Mouse (Mus musculus) embryonic facial prominence, embryonic 13.5 days (tissue): Measurements from ENCODE around the gene Arfip2. TPM values are rescaled to one million over a fixed set of nuclear protein-coding genes. Genes with fewer than 3 reads are reported as not detected.

ENCODE experiments used
- ATAC-seq: fragments of 200-750 bp; cut with Nextera tagmentation; 2 replicates; pipeline ENCODE4 v1.8.0; 2017; ENCODE audit warnings: low read depth; ENCODE audit not compliant: insufficient number of reproducible peaks, insufficient read depth, low FRiP score, low TSS enrichment
- H3K27ac ChIP-seq: fragments of 300-500 bp; sonication (generic); 2 replicates; pipeline ENCODE4 v1.5.1; 2015; ENCODE audit warnings: moderate library complexity, mild to moderate bottlenecking, inconsistent platforms
- H3K27me3 ChIP-seq: fragments of 300-500 bp; sonication (generic); 2 replicates; pipeline ENCODE4 v1.6.1; 2015; ENCODE audit warnings: mild to moderate bottlenecking, inconsistent platforms
- H3K36me3 ChIP-seq: fragments of 300-500 bp; sonication (generic); 2 replicates; pipeline ENCODE4 v1.6.1; 2015; ENCODE audit warnings: mild to moderate bottlenecking, inconsistent platforms
- H3K4me1 ChIP-seq: fragments of 300-500 bp; sonication (generic); 2 replicates; pipeline ENCODE4 v1.6.1; 2015; ENCODE audit warnings: inconsistent platforms
- H3K4me2 ChIP-seq: fragments of 300-500 bp; sonication (generic); 2 replicates; pipeline ENCODE4 v1.6.1; 2015; ENCODE audit warnings: moderate library complexity, mild to moderate bottlenecking, inconsistent platforms
- H3K4me3 ChIP-seq: fragments of 300-500 bp; sonication (generic); 2 replicates; pipeline ENCODE4 v1.5.1; 2015; ENCODE audit warnings: mild to moderate bottlenecking, inconsistent platforms
- H3K9ac ChIP-seq: fragments of 300-500 bp; sonication (generic); 2 replicates; pipeline ENCODE4 v1.6.1; 2015; ENCODE audit warnings: mild to moderate bottlenecking, inconsistent platforms
- H3K9me3 ChIP-seq: fragments of 300-500 bp; sonication (generic); 2 replicates; pipeline ENCODE4 v1.6.1; 2016; ENCODE audit warnings: inconsistent platforms
- WGBS: fragments of 180-500 bp; shearing (Covaris S2); methylation state at CpG from one replicate; pipeline ENCODE4 v1.1.7; 2015; ENCODE audit warnings: mixed read lengths; 5-methylcytosine and 5-hydroxymethylcytosine counted together
- polyA plus RNA-seq: library from polyadenylated mRNA; unstranded; fragments of >200 nt; fragmentation: Nextera tagmentation; extraction: Ambion mirVana; gene quantifications from 2 replicates; pipeline ENCODE4 v1.2.1, GENCODE M21; 2015

The Arfip2 gene
- polyA plus RNA-seq, 1 experiment from 2014 or later, result 81.4 TPM

- H3K4me2 ChIP-seq, result peak within 1 kb of the TSS; percentile 88
- ATAC-seq, result peak; percentile 89
- peak within 1 kb of the TSS; percentile 88 for H3K9ac ChIP-seq
- H3K4me1 ChIP-seq, result peaks cover 37% of the 10 kb centered on the region
- H3K36me3 ChIP-seq, result peaks cover 28% of the 10 kb centered on the region
- H3K9me3 ChIP-seq, result no peaks in the 10 kb centered on the region
- peak within 1 kb of the TSS; percentile 87 for H3K4me3 ChIP-seq
- no peaks in the 10 kb centered on the region for H3K27me3 ChIP-seq
- H3K27ac ChIP-seq, result peak within 1 kb of the TSS; percentile 55
- WGBS, result 1% methylated on average over 69 of the region's 71 CpGs
These were observed 7.0 kb downstream of the Arfip2 start, which contains the start of gene Trim3 for GRCm38 (mm10) chr7:105633127-105633800. Gene Trim3, minus strand, starts transcription at chr7:105633571.

DNA sequence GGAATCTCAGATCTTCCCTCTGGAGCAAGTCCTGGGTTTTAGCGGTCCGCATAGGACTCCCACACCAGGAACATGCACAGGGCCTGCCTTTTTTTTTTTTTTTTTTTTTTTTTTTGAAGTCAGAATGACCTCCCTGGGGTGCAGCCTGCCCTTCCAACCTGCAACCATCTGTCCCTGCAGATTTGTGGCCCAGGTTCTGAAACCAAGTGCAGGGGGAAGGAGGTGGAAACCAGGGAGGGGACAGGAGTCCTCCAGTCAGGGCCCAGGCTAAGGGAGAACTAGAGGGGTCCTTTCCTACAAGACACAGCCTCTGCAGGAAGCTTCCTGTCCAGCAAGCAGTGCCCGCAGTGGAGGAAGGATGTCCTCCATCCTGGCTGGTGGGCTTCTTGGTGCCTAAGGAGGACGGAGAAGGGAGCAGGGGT lies 7.7 kb downstream of the Arfip2 start:
- H3K9ac ChIP-seq, result peak overlapping the region; percentile 88
- ATAC-seq, result no peak
- H3K27ac ChIP-seq, result peak overlapping the region; percentile 23; the same call in 1 of the 2 replicates

DNA sequence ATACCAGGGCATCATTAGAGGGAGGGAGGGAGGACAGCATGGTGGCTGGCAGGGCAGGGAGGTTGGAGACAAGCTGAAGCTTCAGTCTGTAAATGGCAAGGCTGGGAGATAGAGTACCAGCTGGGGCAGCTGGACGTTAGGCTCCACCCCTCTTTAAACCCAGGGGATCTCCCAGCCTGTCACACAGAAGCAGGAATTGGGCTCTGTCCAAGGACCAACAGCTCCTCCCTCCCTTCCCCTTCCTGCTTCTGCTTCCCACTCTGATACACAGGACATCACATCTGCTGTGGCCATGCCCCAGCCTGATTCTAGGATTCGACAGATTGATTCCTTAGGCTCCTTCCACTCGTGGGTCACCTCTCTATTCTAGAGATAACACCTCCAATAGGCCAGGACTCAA lies 11.6 kb downstream of the Arfip2 start:
- peaks cover 19% of the 10 kb centered on the region for H3K36me3 ChIP-seq
- H3K9me3 ChIP-seq, result no peaks in the 10 kb centered on the region
- H3K4me3 ChIP-seq, result no peak overlapping the region
- no peak overlapping the region for H3K27ac ChIP-seq
- no peak overlapping the region for H3K4me2 ChIP-seq
- peaks cover 27% of the 10 kb centered on the region for H3K4me1 ChIP-seq
- 32% methylated on average over 3 of the region's 3 CpGs for WGBS
- H3K9ac ChIP-seq, result no peak overlapping the region
- no peaks in the 10 kb centered on the region for H3K27me3 ChIP-seq
- no peak for ATAC-seq

More for the DNA sequence above, 7.7 kb downstream of the Arfip2 start:
- whole genome bisulfite sequencing, result 16% methylated on average over 4 of the region's 4 CpGs
- Histone ChIP-seq H3K4me2 (peak overlapping the region; percentile 88), H3K4me1 (peaks cover 37% of the 10 kb centered on the region), H3K27me3 (no peaks in the 10 kb centered on the region), H3K4me3 (peak overlapping the region; percentile 87), H3K36me3 (peaks cover 21% of the 10 kb centered on the region), H3K9me3 (no peaks in the 10 kb centered on the region)

GRCm38 (mm10) chr7:105625397-105625796 lies 14.8 kb downstream of the Arfip2 start:
- Histone ChIP-seq H3K4me3 (no peak overlapping the region), H3K27me3 (no peaks in the 10 kb centered on the region), H3K9ac (0 out of 2 replicates have a peak overlapping the region, but pooled peaks have one; percentile 16), H3K27ac (no peak overlapping the region), H3K9me3 (no peaks in the 10 kb centered on the region), H3K36me3 (peaks cover 37% of the 10 kb centered on the region), H3K4me1 (peaks cover 25% of the 10 kb centered on the region), H3K4me2 (no peak overlapping the region)
- WGBS, result 82% methylated on average over 6 of the region's 6 CpGs
- ATAC-seq, result no peak

GRCm38 (mm10) chr7:105621646-105622292 lies 18.4 kb downstream of the Arfip2 start:
- H3K4me2 ChIP-seq, result no peak overlapping the region
- H3K27ac ChIP-seq, result peak overlapping the region; percentile 40
- peaks cover 71% of the 10 kb centered on the region for H3K36me3 ChIP-seq
- WGBS, result 40% methylated on average over 8 of the region's 8 CpGs
- H3K9me3 ChIP-seq, result no peaks in the 10 kb centered on the region
- H3K27me3 ChIP-seq, result no peaks in the 10 kb centered on the region
- H3K9ac ChIP-seq, result no peak overlapping the region
- peaks cover 15% of the 10 kb centered on the region for H3K4me1 ChIP-seq
- no peak overlapping the region for H3K4me3 ChIP-seq
- peak; percentile 35; the same call in 1 of the 2 replicates for ATAC-seq

- Histone ChIP-seq H3K4me2 (no peak overlapping the region), H3K27me3 (no peaks in the 10 kb centered on the region), H3K9me3 (no peaks in the 10 kb centered on the region), H3K36me3 (peaks cover 78% of the 10 kb centered on the region), H3K4me1 (peaks cover 15% of the 10 kb centered on the region), H3K4me3 (no peak overlapping the region), H3K9ac (no peak overlapping the region), H3K27ac (peak overlapping the region; percentile 40)
- no peak for ATAC-seq
- 72% methylated on average over 4 of the region's 4 CpGs for WGBS
These were observed 19.2 kb downstream of the Arfip2 start for GRCm38 (mm10) chr7:105621053-105621452.

DNA sequence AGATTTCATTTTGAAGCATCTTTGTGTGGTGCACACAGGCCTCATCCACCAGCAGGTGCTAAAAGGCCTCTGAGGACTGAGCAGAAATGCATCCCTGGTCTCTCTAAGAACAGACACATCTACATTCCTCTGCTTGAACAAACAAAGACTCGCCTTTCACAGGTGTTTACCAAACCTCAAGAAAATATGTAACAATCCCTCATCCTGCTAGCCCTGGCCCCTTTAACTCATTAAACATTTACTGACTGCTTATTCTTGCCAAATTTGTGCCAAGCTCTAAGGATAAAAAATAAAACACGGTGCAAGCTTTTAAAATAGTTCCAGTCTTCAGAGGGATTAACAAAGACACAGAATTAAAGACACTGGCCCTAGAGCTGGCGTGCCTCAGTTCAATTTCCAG lies 20.5 kb downstream of the Arfip2 start:
- 70% methylated on average over 3 of the region's 3 CpGs for WGBS
- Histone ChIP-seq H3K9ac (no peak overlapping the region), H3K36me3 (peaks cover 84% of the 10 kb centered on the region), H3K27ac (0 out of 2 replicates have a peak overlapping the region, but pooled peaks have one; percentile 8), H3K27me3 (no peaks in the 10 kb centered on the region), H3K4me3 (no peak overlapping the region), H3K4me1 (peaks cover 15% of the 10 kb centered on the region), H3K9me3 (no peaks in the 10 kb centered on the region), H3K4me2 (no peak overlapping the region)
- ATAC-seq, result no peak

DNA sequence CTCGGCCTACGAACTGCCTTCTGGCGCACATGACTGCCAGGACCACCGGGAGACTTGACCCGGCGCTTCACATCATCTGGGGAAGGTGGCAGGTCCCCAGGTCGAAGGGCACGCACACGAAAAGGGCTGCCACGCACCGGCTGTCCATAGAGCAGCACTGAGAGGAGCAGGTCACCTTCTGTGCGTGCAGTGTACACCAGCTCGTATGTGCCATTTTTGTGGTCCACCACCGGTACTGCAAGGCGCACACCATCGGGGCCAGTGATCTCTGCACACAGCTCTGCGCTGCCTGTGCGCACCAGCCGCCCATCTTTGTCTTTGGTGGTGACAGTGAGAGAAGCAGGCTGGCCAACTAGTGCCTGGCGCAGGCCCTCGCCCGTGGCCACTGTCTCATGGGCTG lies 22.4 kb downstream of the Arfip2 start:
- peaks cover 15% of the 10 kb centered on the region for H3K4me1 ChIP-seq
- H3K9ac ChIP-seq, result no peak overlapping the region
- H3K4me2 ChIP-seq, result no peak overlapping the region
- H3K36me3 ChIP-seq, result peaks cover 84% of the 10 kb centered on the region
- no peak for ATAC-seq
- H3K27me3 ChIP-seq, result no peaks in the 10 kb centered on the region
- H3K4me3 ChIP-seq, result no peak overlapping the region
- 96% methylated on average over 22 of the region's 22 CpGs for WGBS
- no peak overlapping the region for H3K27ac ChIP-seq
- H3K9me3 ChIP-seq, result no peaks in the 10 kb centered on the region

GRCm38 (mm10) chr7:105616561-105616960 lies 23.7 kb downstream of the Arfip2 start:
- Histone ChIP-seq H3K36me3 (peaks cover 93% of the 10 kb centered on the region), H3K4me1 (peaks cover 4% of the 10 kb centered on the region; the same call in 1 of the 2 replicates), H3K4me2 (no peak overlapping the region), H3K27ac (no peak overlapping the region), H3K9me3 (no peaks in the 10 kb centered on the region), H3K27me3 (no peaks in the 10 kb centered on the region), H3K9ac (no peak overlapping the region), H3K4me3 (no peak overlapping the region)
- ATAC-seq, result no peak
- 82% methylated on average over 6 of the region's 6 CpGs for WGBS

DNA sequence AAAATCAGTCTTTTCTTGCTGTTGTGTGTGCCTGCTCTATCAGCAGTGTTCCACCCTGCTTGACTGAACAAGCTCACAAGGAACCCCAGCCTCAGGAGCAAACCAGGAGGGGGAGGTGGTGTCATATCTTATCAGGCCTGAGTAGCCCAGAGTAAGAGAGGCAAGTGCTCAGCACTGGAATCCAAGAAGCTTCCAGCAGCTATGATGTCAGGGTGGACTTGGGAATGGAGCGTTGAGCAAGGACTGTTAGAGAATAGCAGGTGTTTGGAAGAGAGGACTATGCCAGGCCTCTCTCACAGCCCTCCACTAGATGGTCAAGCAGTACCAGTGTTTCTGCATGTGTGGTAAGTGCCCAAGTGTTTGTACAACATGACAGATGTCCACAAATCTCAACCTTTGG lies 24.5 kb downstream of the Arfip2 start:
- H3K36me3 ChIP-seq, result peaks cover 96% of the 10 kb centered on the region
- H3K4me3 ChIP-seq, result no peak overlapping the region
- H3K9ac ChIP-seq, result no peak overlapping the region
- H3K4me1 ChIP-seq, result no peaks in the 10 kb centered on the region
- no peaks in the 10 kb centered on the region for H3K9me3 ChIP-seq
- H3K27ac ChIP-seq, result no peak overlapping the region
- H3K27me3 ChIP-seq, result no peaks in the 10 kb centered on the region
- H3K4me2 ChIP-seq, result no peak overlapping the region
- no peak for ATAC-seq
- WGBS, result 91% methylated on average over 1 of the region's 1 CpGs

DNA sequence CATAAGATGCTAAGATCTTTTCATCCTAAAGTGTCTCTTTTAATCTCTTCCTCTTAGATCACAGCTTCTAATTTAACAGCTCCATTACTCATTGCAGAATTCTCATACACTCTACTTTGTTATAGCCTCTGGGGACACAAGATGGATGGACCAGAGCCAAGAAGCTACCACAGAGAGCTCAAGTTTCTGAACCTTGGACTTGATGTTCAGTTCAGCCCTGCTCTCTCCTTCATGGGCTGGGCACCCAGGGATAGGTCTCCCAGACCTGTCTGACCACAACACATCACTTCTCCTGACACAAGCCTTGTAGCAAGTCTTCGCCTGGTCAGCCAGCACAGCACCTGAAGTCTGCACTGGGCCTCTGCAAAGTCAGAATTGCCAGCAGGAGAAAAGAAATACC lies 25.8 kb downstream of the Arfip2 start:
- WGBS, result 91% methylated on average over 1 of the region's 1 CpGs
- H3K4me2 ChIP-seq, result no peak overlapping the region
- peaks cover 98% of the 10 kb centered on the region for H3K36me3 ChIP-seq

DNA sequence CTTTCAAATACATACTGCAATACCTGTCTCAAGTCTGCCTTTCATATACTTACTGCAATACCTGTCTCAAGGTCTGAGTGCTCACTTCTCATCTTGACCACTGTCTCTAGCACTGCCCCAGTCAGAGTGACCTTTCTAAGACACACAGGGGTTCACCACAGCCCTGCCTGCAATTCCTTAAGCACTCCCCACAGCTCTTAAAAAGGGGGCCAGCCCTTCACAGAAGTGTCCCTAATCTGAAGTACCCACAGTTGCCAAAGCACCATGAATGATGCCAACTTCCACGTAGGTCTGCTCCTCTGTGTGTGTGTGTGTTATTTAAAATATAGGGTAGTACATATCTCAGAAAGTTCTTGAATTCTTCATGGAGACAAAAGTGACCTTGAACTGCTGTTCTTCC lies 28.4 kb downstream of the Arfip2 start:
- Histone ChIP-seq H3K9me3 (no peaks in the 10 kb centered on the region), H3K9ac (no peak overlapping the region), H3K4me1 (peaks cover 5% of the 10 kb centered on the region), H3K27ac (no peak overlapping the region), H3K36me3 (peaks cover 71% of the 10 kb centered on the region), H3K4me2 (no peak overlapping the region), H3K27me3 (no peaks in the 10 kb centered on the region), H3K4me3 (no peak overlapping the region)
- WGBS, result 100% methylated on average over 1 of the region's 1 CpGs
- no peak for ATAC-seq

More for the DNA sequence above, 25.8 kb downstream of the Arfip2 start:
- ATAC-seq, result no peak
- Histone ChIP-seq H3K27me3 (no peaks in the 10 kb centered on the region), H3K27ac (no peak overlapping the region), H3K9ac (no peak overlapping the region), H3K4me1 (no peaks in the 10 kb centered on the region), H3K9me3 (no peaks in the 10 kb centered on the region), H3K4me3 (no peak overlapping the region)
